Mouse (Mus musculus) left cerebral cortex, postnatal 25 days (tissue): Measurements from ENCODE around the gene Lrrc8a. TPM values are rescaled to one million over a fixed set of nuclear protein-coding genes. Genes with fewer than 3 reads are reported as not detected.

ENCODE experiments used
- DNase-seq, 2 experiments: peaks; one replicate each; pipeline ENCODE4 v3.0.0; 2022; ENCODE audit warnings: low spot score in 2 of 2, mixed read lengths in 1 of 2
- intact Hi-C: fragments of 180-260 bp; cut with DNase I; formaldehyde crosslinking; loops from one replicate; pipeline ENCODE4 v1.15.1; 2025
- total RNA-seq, 2 experiments: library from RNA; stranded (reverse); gene quantifications; 2 replicates each; pipeline ENCODE4 v1.2.3; 2021

Gene Lrrc8a
- total RNA-seq, 2 experiments from 2014 or later, result 53.9 to 59.8 TPM

DNA sequence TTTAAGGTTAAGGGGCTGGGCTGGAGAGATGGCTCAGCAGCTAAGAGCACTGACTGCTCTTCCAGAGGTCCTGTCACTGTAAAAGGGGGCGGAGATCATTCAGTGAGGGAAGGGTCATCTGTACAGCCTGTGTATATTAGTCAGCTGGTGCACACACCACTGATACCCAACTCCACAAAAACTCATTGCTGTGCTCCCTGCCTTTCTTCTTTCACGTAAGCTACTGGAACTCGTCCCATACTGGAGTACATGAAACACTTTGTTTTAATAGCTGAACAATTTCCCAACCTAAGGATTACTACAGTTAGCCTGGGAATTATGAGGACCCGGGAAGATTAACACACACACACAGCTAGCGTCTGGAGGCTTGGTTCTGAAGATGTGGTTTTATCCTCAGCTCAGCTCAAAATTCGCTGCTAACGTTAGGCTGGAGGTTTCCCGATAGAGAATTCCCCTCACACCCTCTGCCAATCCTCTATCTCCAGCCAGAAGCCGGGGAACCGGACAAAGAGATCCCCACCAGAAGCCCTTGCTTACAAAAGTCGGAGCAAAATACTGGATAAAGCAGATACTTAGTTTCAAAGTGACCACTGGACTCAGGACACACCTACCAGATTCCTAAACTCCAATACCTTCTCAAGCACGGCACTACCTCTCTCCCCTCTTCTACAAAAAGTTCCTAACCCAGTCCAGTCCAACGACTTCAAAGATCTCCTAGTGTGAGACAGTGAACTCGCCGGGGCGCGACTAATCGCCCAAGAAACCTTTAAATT, 903 bp upstream of the Lrrc8a start:
- intact Hi-C loops, result loop anchor here (1.0 to 2.0 kb wide), 4 partner anchors 31 to 66 kb away; partner anchors contain the start of genes Endog, Kyat1 and Spout1
- DNase-seq, result no peak

DNA sequence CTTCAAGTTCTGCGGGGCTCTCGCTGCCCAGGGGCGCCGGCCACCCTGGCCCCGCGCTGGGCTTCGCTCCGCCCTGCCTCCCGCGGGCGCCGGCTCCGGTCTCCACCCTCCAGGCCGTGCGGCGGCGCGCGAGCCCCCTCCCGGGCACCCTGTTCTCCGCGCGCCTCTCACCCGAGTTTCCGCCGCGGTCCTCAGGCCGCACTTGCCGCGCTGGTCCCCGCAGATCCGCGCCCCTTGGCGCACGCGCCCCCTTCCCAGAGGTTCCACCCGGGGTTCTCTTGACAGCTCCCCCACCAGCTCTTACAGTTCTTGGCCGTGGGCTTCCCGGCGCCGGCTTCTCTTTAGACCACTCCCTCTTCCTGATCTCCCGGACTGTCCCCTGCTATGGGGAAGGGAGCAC, 366 bp downstream of the Lrrc8a start:
- intact Hi-C loops, result loop anchor here (1.0 to 2.0 kb wide), 4 partner anchors 32 to 67 kb away; partner anchors contain the start of genes Endog, Kyat1 and Spout1

DNA sequence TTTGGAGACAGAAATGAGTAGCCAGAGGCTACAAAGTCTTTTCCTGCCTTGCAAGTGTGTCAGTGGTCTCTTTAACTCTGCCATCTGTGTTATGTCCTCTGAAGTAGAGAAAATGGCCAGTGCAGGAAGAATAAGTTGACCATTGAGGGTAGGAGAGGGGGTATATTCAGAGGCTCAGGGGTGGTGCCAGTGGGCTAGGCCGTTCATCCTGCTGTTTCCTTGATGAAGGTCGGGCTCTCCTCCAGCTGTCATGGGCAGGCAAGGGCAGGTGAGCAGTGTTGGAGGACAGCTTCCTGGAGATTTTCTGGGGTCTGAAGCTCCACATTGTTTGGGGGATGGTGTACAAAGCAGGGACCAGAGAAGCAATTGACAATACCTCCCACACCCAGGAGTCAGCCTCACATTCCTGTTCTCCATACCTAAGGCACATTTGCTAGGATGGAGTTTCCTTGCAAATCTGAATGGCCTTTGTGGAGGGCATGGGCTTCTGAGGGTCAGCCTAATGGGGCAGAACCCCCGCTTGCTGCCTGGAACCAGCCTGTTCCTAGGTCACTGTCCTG, 1.5 kb downstream of the Lrrc8a start:
- no peak for DNase-seq
- intact Hi-C loops, result no loop called here

More for the DNA sequence above, 366 bp downstream of the Lrrc8a start:
- peak; percentile 52 to 74 for DNase-seq

DNA sequence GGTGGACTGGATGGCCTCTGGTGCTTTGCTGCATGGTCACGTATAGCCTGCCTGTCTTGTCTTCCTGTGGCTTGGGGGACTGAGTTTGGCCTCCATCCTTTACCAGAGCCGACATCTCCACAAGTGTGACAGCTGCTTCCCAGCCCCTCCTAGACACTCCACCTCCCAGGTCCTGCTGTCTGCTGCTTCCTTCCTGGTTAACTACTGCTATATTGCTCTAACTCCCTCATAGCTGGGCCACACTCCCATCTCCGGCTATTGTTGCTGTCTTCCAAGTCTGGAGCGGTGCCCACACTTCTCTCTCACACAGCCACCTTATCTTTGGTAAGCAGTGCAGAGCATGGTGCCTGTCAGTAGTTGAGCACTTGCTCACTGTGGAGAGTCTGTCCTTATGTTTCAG, 2.3 kb downstream of the Lrrc8a start:
- peak in 1 of 2 experiments; percentile 41 for DNase-seq
- intact Hi-C loops, result no loop called here

DNA sequence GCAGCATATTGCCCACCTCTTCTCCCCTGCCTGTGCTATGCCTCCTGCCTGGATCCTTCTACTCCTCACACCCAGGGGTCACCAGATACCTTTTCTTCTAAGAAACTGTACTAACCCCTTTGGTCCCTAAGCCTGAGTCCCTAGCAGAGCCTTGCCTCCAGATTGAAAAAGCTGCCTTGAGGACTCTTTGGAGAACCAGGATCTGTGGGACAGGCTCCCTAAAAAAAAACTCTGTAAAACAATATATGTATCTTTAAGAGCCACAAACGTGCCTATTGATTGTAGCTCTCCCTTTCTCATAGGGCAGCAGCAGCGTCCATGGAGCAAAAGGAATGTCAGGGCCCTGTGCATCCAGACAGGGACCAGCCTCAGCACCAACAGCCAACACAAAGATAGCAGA, 2.8 kb downstream of the Lrrc8a start, which contains the start of gene Gm28035:
Gene Gm28035, plus strand, starts transcription at position 301 of the 400 bp plus-strand sequence.
- intact Hi-C loops, result no loop called here
- DNase-seq, result no peak

DNA sequence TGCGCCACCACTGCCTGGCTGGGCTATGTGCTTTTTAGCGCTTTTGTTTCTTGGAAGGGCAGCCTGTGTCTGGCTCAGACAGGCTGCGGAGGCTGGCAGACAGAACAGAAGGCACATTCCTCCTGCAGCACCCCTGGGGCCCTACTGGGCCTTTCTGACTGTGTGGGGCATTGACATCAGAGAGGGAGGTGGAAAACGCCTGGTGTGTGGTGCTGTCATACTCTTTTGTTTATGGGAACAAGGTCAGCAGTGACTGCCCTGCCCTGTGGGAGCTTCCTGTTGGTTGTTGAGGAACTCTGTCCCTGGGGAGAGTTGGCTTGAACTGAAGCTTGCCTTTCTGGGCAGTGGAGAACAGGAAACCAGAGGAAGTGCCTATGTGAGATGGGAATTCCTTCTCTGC, 5.0 kb downstream of the Lrrc8a start:
- DNase-seq, result peak in 1 of 2 experiments; percentile 41
- intact Hi-C loops, result no loop called here

DNA sequence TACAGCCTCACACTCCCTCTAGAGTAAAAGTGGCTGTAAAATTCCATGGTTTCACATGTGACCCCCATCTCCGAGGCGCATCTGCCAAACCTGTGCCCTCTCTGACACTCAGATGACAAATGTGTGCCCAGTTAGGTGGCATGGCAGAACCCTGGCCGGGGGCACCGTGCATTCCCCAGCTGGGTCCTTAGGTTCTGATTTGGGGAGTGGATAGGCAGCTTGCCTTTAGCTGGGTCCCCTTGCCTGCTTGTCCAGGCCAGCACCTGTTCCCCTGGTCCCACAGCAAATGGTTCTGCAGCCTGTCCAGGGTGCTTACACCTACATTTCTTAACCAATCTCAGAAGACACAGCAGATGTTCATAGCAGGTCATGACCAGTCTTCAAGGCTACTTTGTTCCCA, 5.9 kb downstream of the Lrrc8a start:
- intact Hi-C loops, result no loop called here
- no peak for DNase-seq

DNA sequence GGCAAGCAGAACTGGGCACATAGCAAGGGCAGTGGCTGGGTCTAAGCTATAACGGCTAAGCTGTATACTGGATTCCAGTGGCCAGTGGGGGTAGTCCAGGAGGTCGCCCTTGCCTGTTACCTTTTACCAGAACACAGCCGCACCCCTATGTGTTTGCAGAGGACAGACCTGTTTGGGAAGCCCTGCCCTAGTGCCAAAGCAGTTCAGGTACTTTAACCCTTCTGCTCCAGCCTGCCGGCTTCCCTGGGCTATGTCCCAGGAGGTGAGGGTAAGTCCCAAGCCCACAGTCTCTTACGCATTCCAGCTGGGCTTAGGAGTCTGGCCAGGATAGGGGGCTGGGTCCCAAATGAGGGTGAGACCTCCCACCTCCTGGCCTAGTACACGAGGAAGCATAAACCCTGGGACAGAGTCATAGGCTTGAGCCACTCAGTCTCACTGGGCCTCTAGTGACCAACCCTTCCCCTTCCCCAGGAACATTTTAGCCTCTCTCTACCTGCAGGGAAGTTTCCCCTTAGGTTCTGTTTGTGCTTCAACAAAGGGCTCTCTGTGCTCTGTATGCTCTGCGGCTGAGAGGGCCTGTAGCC, 7.2 kb downstream of the Lrrc8a start:
- intact Hi-C loops, result no loop called here
- no peak for DNase-seq

DNA sequence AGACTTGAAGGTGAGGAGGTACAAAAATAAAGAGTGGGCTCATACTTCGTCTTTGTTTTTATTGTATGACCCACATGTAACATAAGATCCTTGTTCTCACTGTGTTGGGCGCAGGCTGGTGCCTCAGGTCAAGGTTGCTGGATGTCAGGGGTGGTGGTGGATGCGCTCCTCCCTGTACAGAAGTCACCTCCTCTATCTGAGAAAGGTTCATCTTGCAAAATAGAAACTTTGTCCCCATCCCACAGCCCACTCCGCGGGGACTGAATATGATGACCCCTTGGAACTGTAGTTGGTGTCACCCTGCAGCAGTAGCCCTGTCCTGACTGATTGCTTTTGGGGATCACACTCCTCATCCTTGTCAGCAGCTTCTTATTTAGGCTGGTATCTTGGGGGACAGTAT, 9.5 kb downstream of the Lrrc8a start:
- intact Hi-C loops, result no loop called here
- DNase-seq, result no peak

DNA sequence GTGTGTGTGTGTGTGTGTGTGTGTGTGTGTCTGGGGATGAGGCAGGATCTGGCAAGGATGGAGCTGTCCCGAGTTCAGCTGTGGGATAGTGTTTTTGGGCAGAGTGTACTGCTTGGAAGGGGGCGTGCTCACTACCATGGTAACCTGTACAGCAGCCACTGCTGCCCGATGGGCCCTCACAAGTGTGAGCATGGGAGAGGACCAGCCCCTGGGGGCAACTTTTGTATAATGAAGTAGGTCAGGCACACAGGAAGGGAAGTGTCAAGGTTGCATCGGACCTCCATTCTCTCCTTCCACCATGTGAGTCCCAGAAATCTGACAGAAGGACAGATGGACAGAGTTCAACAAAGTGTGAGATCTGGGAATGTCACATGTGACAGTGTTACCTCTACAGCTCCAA, 10.2 kb downstream of the Lrrc8a start:
- intact Hi-C loops, result no loop called here
- no peak for DNase-seq

DNA sequence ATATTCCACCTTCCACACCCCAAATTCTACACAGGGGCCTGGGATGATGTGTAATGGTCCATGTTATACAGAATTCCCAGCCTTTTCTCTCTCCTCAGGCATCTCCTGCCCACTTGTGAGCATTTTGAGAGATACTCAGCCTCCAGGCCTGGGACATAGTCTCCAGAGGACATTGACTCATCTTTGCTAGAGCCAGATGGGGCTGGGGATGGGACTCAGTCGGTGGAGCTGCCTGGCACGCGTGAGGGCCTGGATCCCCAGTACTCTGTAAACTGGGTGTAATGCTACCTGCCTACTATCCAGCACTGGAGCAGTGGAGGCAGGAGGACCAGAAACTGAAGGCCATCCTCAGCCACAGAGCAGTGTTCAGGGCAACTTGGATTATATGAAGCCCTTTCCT, 11.7 kb downstream of the Lrrc8a start:
- peak in 1 of 2 experiments; percentile 61 for DNase-seq
- intact Hi-C loops, result no loop called here

DNA sequence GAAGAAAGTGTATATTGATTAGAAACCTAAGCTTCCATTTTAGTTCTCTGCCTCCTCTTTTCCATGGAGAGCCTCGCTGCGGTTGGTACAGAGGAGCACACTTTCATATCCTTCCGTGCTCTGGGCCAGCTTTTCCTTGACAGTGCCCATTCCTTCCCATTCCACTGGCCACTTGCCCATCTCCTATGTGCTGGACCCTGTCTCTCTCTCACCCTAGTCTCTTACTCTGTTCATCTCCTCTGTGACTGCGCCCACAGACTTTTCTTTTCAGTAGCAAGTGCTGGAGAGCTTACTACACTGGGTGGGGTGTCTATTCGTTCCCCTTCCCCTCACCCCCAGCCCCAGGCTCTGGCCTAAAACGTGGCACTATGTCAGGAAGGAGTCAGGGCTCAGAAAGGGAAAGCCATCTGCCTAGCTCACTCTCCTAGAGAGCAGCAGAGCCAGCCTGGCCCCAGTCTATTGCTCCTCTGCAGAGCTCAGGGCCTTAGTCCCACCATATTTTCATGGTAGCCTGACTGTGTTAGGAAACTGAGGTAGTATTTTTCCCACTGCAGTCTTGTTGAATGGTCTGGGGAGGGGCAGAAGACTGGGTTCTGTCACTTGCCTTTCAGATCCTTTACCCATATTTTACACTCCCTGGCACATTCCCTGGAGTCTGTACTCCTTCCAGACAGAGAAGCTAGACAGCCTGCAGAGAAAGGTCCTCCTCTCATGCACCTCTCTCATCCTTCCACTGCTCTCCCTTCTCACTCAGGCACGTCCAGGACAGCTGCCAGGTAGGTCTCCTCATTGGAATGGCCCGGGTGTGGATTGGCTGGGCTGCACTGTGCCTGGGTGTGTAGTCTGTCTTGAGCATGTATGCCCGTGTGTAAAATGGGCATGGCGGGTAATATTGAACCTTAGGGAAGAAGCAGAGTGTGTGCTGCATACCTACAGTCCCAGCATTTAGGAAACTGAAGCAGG, 12.9 kb downstream of the Lrrc8a start:
- intact Hi-C loops, result no loop called here
- no peak for DNase-seq

DNA sequence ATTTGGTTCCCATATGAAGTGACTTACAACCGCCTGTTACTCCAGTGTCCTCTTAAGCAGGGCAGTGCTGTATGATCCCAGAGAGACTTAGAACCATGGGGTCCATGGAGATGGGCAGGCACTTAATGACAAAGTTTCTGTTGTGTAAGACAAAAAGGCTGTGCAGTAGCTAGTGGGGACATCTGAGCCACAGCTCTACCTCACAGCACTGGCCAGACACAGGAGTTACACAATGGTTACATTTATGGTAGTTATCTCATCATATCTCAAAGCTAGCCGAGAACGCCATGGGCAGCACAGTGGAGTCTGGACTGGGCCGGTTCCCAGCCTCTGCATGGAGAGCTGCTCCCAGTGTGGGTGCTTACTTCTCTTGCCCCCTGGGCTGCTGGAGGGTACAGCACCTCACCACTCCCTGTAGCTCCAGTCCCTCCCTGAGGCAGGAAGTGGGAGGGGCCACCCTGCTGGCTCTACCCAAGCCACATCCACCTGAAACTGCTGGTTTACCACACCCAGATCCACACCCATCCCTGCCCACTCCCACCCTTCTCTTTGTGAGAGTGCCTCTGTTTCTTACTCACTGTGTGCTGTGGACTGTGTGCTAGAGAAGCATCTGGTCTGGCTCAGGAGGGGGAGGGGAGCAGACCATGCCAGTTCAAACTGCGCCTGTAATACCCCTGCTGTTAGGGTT, 14.0 kb downstream of the Lrrc8a start:
- DNase-seq, result no peak
- intact Hi-C loops, result no loop called here

DNA sequence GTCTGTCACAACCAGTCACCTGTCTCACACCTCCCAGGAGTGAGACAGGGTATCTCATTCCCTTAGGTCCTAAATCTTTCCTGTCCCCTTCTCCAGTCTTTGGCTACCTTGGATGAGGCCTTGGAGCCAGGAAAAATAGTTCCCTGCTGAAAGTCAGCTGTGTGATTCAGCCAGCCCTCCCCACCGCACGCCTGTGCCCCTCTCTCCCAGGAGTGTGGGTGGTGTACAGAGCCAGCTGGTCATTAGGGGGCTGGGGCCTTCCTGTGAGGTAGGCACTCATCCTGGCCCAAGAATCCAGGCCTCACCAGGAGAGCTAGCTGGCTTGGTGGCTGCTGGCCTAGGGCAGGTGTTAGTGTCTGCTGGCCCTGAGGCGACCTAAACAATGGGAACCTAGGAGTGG, 15.0 kb downstream of the Lrrc8a start:
- DNase-seq, result peak in 1 of 2 experiments; percentile 57
- intact Hi-C loops, result no loop called here

DNA sequence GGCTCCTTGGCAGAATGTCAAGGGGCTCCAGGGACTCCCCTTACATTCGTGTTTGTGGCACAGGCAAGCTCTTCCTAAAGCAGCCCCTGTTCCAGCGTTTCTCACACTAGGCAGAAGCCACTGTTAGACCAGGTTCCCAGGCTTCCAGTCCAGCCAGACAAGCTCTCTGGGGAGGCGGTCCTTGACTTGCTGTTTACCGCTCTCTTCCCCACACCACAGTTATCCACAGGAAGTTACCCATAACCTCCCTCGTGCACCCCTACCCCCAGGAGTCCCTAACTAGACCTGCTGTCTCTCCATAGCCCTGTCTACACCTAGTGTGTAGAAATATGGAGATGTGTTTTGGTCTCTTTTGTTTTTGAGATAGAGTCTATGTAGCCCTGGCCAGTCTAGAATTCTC, 16.3 kb downstream of the Lrrc8a start:
- intact Hi-C loops, result no loop called here
- DNase-seq, result no peak

DNA sequence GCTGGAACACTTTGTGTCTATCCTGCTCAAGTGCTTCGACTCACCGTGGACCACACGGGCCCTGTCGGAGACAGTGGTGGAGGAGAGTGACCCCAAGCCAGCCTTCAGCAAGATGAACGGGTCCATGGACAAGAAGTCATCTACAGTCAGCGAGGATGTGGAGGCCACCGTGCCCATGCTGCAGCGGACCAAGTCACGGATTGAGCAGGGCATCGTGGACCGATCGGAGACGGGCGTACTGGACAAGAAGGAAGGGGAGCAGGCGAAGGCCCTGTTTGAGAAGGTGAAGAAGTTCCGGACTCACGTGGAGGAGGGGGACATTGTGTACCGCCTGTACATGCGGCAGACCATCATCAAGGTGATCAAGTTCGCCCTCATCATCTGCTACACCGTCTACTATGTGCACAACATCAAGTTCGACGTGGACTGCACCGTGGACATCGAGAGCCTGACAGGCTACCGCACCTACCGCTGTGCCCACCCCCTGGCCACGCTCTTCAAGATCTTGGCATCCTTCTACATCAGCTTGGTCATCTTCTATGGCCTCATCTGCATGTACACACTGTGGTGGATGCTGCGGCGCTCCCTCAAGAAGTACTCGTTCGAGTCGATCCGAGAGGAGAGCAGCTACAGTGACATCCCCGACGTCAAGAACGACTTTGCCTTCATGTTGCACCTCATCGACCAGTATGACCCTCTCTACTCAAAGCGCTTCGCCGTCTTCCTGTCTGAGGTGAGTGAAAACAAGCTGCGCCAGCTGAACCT, 18.3 kb downstream of the Lrrc8a start:
- intact Hi-C loops, result no loop called here
- DNase-seq, result no peak

DNA sequence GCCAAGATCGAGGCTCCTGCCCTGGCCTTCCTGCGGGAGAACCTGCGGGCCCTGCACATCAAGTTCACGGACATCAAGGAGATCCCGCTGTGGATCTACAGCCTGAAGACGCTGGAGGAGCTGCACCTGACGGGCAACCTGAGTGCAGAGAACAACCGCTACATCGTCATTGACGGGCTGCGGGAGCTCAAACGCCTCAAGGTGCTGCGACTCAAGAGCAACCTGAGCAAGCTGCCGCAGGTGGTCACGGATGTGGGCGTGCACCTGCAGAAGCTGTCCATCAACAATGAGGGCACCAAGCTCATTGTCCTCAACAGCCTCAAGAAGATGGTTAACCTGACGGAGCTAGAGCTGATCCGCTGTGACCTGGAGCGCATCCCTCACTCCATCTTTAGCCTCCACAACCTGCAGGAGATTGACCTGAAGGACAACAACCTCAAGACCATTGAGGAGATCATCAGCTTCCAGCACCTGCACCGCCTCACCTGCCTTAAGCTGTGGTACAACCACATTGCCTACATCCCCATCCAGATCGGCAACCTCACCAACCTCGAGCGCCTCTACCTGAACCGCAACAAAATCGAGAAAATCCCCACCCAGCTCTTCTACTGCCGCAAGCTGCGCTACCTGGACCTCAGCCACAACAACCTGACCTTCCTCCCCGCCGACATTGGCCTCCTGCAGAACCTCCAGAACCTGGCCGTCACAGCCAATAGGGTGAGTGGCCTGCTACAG, 19.3 kb downstream of the Lrrc8a start:
- intact Hi-C loops, result no loop called here
- no peak for DNase-seq
